Mouse (Mus musculus) liver, embryonic 14.5 days (tissue): Measurements from ENCODE around the gene Nhsl2. TPM values are rescaled to one million over a fixed set of nuclear protein-coding genes. Genes with fewer than 3 reads are reported as not detected.
"Not testable (repeated sequence)": the region's sequence is repeated elsewhere in the genome, so short reads cannot be mapped to it uniquely, and the experiment has no call there.

Experiments used
- ATAC-seq: fragments of 200-750 bp; cut with Nextera tagmentation; 2 replicates; pipeline ENCODE4 v1.8.0; 2017; ENCODE audit warnings: moderate number of reproducible peaks, mild to moderate bottlenecking, moderate library complexity; ENCODE audit not compliant: insufficient read depth
- DNase-seq, 3 experiments: peaks; one replicate each; pipeline ENCODE4 v3.0.0-alpha.2; 2012 to 2013; ENCODE audit warnings: low read depth in 3 of 3, low spot score in 3 of 3
- H3K27ac ChIP-seq: fragments of 300-500 bp; sonication (generic); 2 replicates; pipeline ENCODE4 v1.5.1; 2014; ENCODE audit warnings: moderate library complexity, mild to moderate bottlenecking, control low read depth, inconsistent platforms
- H3K27me3 ChIP-seq: fragments of 300-500 bp; sonication (generic); 2 replicates; pipeline ENCODE4 v1.6.1; 2014; ENCODE audit warnings: mild to moderate bottlenecking, low read length, moderate library complexity; ENCODE audit not compliant: control insufficient read depth, insufficient read depth
- H3K36me3 ChIP-seq: fragments of 300-500 bp; sonication (generic); replicated peaks from 2 replicates; pipeline ENCODE4 v1.6.1; 2014; ENCODE audit warnings: low read depth; ENCODE audit not compliant: control insufficient read depth, insufficient read depth
- H3K4me1 ChIP-seq, 2 experiments: fragments of 200-500 bp in 1 of 2; fragments of 300-500 bp in 1 of 2; sonication (generic) in 1 of 2; replicated peaks; 2 replicates each; pipeline ENCODE4 v1.6.1; 2012 to 2014; ENCODE audit warnings: antibody characterized with exemption in 1 of 2, inconsistent platforms in 1 of 2, low read length in 1 of 2; ENCODE audit not compliant: control insufficient read depth in 2 of 2, insufficient read depth in 2 of 2
- H3K4me2 ChIP-seq: fragments of 300-500 bp; sonication (generic); 2 replicates; pipeline ENCODE4 v1.6.1; 2014; ENCODE audit warnings: low read depth, mild to moderate bottlenecking, control low read depth, moderate library complexity
- H3K4me3 ChIP-seq, 2 experiments: fragments of 200-500 bp in 1 of 2; fragments of 300-500 bp in 1 of 2; sonication (generic) in 1 of 2; 2 replicates each; pipeline ENCODE4 v1.5.1; 2012 to 2014; ENCODE audit warnings: low read depth in 2 of 2, low read length in 2 of 2, mild to moderate bottlenecking in 2 of 2, control low read depth in 1 of 2, inconsistent platforms in 1 of 2, moderate library complexity in 1 of 2; ENCODE audit not compliant: insufficient read depth in 1 of 2
- H3K9ac ChIP-seq: fragments of 300-500 bp; sonication (generic); replicated peaks from 2 replicates; pipeline ENCODE4 v1.6.1; 2014; ENCODE audit warnings: mild to moderate bottlenecking, control low read depth, moderate library complexity
- H3K9me3 ChIP-seq: fragments of 300-500 bp; sonication (generic); 2 replicates; pipeline ENCODE4 v1.6.1; 2016; ENCODE audit warnings: low read length, mixed read lengths; ENCODE audit not compliant: control insufficient read depth
- CTCF ChIP-seq: IDR thresholded peaks from 2 replicates; pipeline ENCODE4 v1.5.1; 2016; ENCODE audit warnings: antibody characterized with exemption, low read depth, control low read depth
- EP300 ChIP-seq: IDR thresholded peaks from 2 replicates; pipeline ENCODE4 v1.6.1; 2016; ENCODE audit warnings: antibody characterized with exemption, low read depth
- WGBS: fragments of 180-500 bp; shearing (Covaris S2); extraction: QIAGEN DNeasy Blood & Tissue Kit; methylation state at CpG from one replicate; pipeline ENCODE4 v1.1.7; 2014; ENCODE audit not compliant: insufficient replicate concordance; 5-methylcytosine and 5-hydroxymethylcytosine counted together
- polyA plus RNA-seq, 2 experiments: library from polyadenylated mRNA; depleted of rRNA in 1 of 2; stranded (reverse) in 1 of 2; unstranded in 1 of 2; fragments of >200 nt; fragmentation: Nextera tagmentation in 1 of 2; extraction: Ambion mirVana in 1 of 2; gene quantifications; 2 replicates each; pipeline versions ENCODE4 v1.2.1 to v1.2.3; 2012 to 2014

Nhsl2 gene
- polyA plus RNA-seq, 2 experiments = 0.39 to 1.3 TPM

- ATAC-seq (no peak), DNase-seq (no peak)
- H3K9me3 ChIP-seq = no peaks in the 10 kb centered on the region
- 57% methylated on average over 7 of the region's 7 CpGs for whole genome bisulfite sequencing
- H3K9ac ChIP-seq = no peak overlapping the region
- H3K27ac ChIP-seq = no peak overlapping the region
- H3K4me2 ChIP-seq = no peak overlapping the region
- TF ChIP-seq EP300 = no peak
- no peak for TF ChIP-seq CTCF
- no peak overlapping the region for H3K4me3 ChIP-seq
- H3K4me1 ChIP-seq = peaks cover 3 to 21% of the 10 kb centered on the region in 2 experiments; a peak in 3 of 4 replicates
- H3K36me3 ChIP-seq = no peaks in the 10 kb centered on the region
- H3K27me3 ChIP-seq = no peaks in the 10 kb centered on the region
Measured at GRCm38 (mm10) chrX:102101886-102102285, 252.7 kb downstream of the Nhsl2 start.

- not testable (repeated sequence) for H3K9me3 ChIP-seq, H3K4me3 ChIP-seq, H3K36me3 ChIP-seq, H3K9ac ChIP-seq, ATAC-seq, H3K27me3 ChIP-seq
- WGBS = 35% methylated on average over 2 of the region's 2 CpGs
- peak overlapping the region; percentile 46 for H3K27ac ChIP-seq
- H3K4me1 ChIP-seq = peaks cover 3 to 21% of the 10 kb centered on the region in 2 experiments; a peak in 3 of 4 replicates
- peak overlapping the region; percentile 43 for H3K4me2 ChIP-seq
- DNase-seq = peak in 1 of 3 experiments; percentile 13
Measured at GRCm38 (mm10) chrX:102103830-102104229, 254.6 kb downstream of the Nhsl2 start.

DNA sequence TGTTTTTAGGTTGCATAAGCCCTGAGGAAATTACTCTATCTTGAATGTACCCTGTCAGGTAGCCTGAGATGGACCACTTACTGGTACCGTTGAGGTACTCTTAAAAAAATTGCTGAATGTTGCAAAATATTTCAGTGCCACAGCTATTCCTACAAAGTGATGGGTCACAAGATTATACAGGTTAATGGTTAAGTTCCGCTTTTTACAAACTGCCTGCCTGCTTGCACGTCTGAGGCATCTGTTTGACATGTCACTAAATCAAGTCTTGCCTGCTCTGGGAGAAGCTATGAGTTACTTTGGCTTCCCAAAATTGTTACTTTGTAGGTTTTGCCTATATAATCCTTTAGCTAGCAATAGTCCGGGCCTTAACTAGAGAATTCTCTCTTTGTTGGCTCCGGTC lies 260.2 kb downstream of the Nhsl2 start:
- 52% methylated on average over 5 of the region's 5 CpGs for WGBS
- H3K9me3 ChIP-seq = not testable (repeated sequence)

GRCm38 (mm10) chrX:102115676-102116075 lies 266.5 kb downstream of the Nhsl2 start:
- Histone ChIP-seq H3K4me3 (no peak overlapping the region), H3K27me3 (no peaks in the 10 kb centered on the region; the same call in 1 of the 2 replicates), H3K9me3 (no peaks in the 10 kb centered on the region), H3K9ac (no peak overlapping the region), H3K4me1 (peaks cover 0 to 5% of the 10 kb centered on the region in 2 experiments; a peak in 1 of 4 replicates), H3K4me2 (no peak overlapping the region), H3K27ac (no peak overlapping the region), H3K36me3 (no peaks in the 10 kb centered on the region)
- WGBS = 27% methylated on average over 4 of the region's 4 CpGs
- DNase-seq = no peak
- ATAC-seq = no peak
- TF ChIP-seq EP300 (no peak), CTCF (no peak)

More for the DNA sequence above, 260.2 kb downstream of the Nhsl2 start:
- H3K4me2 ChIP-seq, H3K9ac ChIP-seq, DNase-seq, H3K4me3 ChIP-seq, H3K4me1 ChIP-seq, H3K27me3 ChIP-seq, ATAC-seq, H3K27ac ChIP-seq, H3K36me3 ChIP-seq: not testable (repeated sequence)

GRCm38 (mm10) chrX:102119042-102119864 lies 270.1 kb downstream of the Nhsl2 start, which contains the start of gene Pin4:
TSS of gene Pin4 (plus strand) at chrX:102119447.
- peak; percentile 98 for ATAC-seq

More at GRCm38 (mm10) chrX:102119042-102119864, 270.1 kb downstream of the Nhsl2 start, which contains the start of gene Pin4:
- no peaks in the 10 kb centered on the region; the same call in 1 of the 2 replicates for H3K27me3 ChIP-seq
- TF ChIP-seq CTCF (0 out of 2 replicates have a peak, but pooled peaks have one; percentile 12), EP300 (peak; percentile 59; the same call in 1 of the 2 replicates)
- H3K4me3 ChIP-seq = peak within 1 kb of the TSS; percentile 69 to 97
- H3K36me3 ChIP-seq = no peaks in the 10 kb centered on the region
- no peak within 1 kb of the TSS; the same call in 1 of the 2 replicates for H3K27ac ChIP-seq
- DNase-seq = peak; percentile 91 to 95 (median 92)
- 9% methylated on average over 30 of the region's 30 CpGs for WGBS
- H3K4me2 ChIP-seq = peak within 1 kb of the TSS; percentile 75
- peak within 1 kb of the TSS; percentile 77 for H3K9ac ChIP-seq
- H3K4me1 ChIP-seq = peaks cover 0 to 5% of the 10 kb centered on the region in 2 experiments; a peak in 1 of 4 replicates
- no peaks in the 10 kb centered on the region for H3K9me3 ChIP-seq
